Mouse (Mus musculus): ENCODE measurements around the gene Ascc1.

GRCm38 (mm10) chr10:59991262-59991880 lies 11.2 kb upstream of the Ascc1 start:
- TF ChIP-seq POLR2A (IDR thresholded peaks at IDR 0.05; ENCODE audit: control insufficient read depth, extremely low read depth, insufficient read depth, low read length, poor library complexity) (no peak), CTCF (IDR thresholded peaks at IDR 0.05; ENCODE audit: borderline replicate concordance, control insufficient read depth, extremely low read depth, insufficient read depth, low read length, poor library complexity) (no peak)

Measured in thymus, adult 2 months (tissue).